Mouse (Mus musculus) brain, embryonic 18.5 days (tissue): ENCODE data around the gene Olfr1134.
"Not testable (repeated sequence)": the region's sequence is repeated elsewhere in the genome, so short reads cannot be mapped to it uniquely, and the experiment has no call there.

Experiments used
- DNase-seq: peaks from one replicate; pipeline ENCODE4 v3.0.0-alpha.2; 2012; ENCODE audit warnings: low read depth, low spot score

Olfr1134 gene

DNA sequence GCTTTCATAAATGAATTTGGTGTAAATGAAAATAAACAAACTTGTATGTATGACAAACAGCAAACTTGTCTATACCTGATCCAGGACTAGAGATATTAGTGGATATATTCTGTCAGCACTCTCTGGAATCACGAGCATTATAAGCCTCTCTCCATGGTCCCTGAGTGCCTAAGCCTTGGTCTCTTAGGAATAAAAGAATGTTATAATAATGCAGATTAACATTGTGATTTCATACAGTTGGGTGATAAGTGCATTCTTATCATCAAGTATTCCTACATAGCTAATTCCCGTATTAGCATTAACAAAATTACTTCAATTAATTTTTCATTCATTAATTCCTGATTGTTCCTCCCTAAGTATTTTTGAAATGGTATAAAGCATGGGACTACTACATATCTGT is at the start of gene Olfr1134:
Gene Olfr1134 (minus strand): TSS at position 101 of the 400 bp plus-strand sequence.
- DNase-seq: no peak

DNA sequence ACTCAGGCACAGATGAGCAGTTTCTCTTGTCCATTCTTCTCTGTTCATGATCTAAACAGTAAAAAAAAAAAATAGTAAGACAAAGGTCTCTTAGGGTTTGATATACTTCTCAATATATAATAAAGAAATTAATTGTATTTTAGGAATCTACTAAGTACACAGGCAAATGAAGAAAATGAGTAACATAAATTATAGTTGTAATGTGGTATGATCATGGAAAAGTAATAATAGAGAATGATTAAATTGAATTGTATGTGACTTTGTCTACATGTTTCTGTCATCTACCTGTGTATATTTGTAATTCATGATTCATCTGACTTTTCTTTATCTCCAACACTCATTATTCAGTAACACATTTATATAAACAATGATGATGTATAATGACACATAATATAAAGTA is 35.6 kb upstream of the Olfr1134 start, which contains the start of gene Olfr1136:
Gene Olfr1136 (minus strand): TSS at position 101 of the 400 bp plus-strand sequence.
- DNase-seq: no peak

DNA sequence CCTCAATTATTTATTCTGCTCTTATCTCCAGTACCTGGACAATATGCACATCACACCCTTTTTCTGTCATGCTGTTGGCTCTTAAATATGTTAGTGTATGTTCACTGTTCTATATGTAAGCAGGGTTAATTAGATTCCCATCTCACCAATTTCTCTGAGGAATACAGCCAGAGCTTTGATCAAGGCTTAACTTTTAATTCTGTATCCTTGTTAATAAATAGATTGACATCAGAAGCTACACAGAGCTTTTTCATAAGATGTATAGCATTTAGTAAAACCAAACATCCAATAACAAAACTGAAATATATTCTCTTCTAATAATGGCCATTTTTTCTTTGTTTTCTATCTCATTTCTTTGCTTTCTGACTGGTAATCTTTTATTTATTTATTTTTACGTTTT is 15.3 kb upstream of the Olfr1134 start, which contains the start of gene Olfr1135:
Gene Olfr1135 (minus strand): TSS at position 101 of the 400 bp plus-strand sequence.
- DNase-seq: no peak

DNA sequence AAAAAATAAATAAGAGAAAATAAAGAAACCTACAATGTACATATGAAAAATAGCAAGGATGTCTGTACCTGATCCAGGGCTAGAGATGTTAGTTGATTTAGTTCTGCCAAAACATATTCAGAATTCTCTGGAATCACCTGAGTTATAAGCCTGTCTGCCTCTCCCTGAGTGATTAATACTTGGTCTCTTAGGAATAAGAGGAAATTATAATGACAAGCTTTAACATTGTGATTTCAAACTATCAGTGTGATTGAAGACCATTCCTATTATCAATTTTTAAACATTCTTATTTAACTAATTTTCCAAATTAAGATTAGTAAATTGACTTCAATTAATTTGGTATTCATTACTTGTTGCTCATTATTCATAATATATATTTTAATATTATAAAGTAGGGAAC is 11.0 kb downstream of the Olfr1134 start, which contains the start of gene Olfr1133:
Gene Olfr1133 (minus strand): TSS at position 101 of the 400 bp plus-strand sequence.
- no peak for DNase-seq

DNA sequence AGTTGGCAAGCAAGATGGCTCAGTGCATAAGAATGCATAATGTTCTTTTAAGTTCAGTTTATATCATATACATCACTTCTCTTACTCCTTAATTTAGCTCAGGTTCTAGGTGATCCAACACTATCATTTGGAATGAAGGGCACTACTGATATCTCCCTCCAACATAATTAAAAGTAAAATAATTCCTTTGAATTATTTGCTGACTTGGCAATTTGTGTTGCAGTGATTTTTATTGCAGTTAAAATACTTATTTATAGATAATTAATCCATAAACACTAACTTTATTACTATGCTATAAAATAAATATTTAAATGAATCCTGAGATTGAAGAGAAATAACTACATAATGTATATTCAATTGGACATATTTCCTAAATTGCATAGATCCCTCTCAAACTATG is 15.8 kb downstream of the Olfr1134 start:
- DNase-seq: no peak

DNA sequence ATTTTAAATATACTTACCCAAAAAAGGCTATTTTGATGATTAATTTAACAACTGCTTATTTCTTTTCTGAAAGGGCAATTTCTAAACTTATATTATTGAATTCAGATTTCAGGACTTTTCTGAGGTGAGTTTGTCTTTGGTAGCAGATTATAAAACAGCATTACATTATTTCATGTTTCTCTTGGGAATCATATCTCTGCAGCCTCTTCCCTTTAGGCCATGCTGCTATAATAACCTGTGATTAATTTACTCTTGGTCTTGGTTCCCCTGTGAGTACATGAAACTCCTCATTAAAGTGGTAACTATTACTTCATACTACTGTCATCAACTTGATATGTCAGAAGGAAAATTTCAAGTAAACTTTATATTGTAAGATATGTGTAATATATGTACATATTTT is 20.8 kb downstream of the Olfr1134 start, which contains the start of gene Olfr1132:
Gene Olfr1132 (minus strand): TSS at position 101 of the 400 bp plus-strand sequence.
- no peak for DNase-seq

DNA sequence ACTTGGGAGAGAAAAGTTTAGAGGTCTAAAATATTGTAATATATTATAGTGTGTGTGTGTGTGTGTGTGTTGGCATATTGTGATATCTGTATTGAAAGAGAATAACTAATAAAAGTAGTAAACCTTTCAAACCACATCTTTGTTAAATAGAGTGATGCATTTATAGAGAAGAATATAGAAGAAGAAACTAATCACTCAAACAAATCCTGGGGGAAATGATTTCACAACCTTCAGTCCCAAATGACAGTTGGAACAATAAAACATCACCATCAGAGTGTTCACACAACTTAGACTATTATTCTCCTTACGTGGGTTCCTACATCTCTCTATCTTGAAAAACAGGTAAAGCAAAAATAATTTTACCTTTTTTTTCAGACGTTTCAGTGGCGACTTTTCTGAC is 31.5 kb downstream of the Olfr1134 start, which contains the start of gene Olfr1131:
Gene Olfr1131 (plus strand): TSS at position 301 of the 400 bp plus-strand sequence.
- no peak for DNase-seq

DNA sequence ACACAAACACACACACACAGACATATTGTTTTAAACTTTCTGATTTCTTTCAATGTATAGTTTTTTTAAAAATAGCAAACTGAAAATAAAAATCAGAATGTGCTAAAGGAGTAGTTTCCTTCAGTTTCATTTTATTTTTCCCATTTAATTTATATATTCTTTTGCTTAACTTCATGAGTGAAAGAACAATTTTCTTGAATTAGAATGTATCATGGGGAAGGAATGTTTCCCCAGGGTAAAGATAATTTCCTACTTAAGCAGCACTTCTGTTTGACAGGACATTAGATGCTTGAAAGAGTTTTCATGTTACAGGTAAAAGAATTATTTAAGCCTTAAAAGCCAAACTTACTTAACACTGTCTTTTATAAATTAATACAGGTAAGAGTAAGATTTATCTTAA is 52.3 kb downstream of the Olfr1134 start, which contains the start of gene Olfr1130:
Gene Olfr1130 (plus strand): TSS at position 301 of the 400 bp plus-strand sequence.
- DNase-seq: not testable (repeated sequence)
